Mouse (Mus musculus): ENCODE measurements around the gene Gstm5. TPM values are rescaled to one million over a fixed set of nuclear protein-coding genes. Genes with fewer than 3 reads are reported as not detected.

The Gstm5 gene
- polyA plus RNA-seq, 1 experiment: 504 TPM

DNA sequence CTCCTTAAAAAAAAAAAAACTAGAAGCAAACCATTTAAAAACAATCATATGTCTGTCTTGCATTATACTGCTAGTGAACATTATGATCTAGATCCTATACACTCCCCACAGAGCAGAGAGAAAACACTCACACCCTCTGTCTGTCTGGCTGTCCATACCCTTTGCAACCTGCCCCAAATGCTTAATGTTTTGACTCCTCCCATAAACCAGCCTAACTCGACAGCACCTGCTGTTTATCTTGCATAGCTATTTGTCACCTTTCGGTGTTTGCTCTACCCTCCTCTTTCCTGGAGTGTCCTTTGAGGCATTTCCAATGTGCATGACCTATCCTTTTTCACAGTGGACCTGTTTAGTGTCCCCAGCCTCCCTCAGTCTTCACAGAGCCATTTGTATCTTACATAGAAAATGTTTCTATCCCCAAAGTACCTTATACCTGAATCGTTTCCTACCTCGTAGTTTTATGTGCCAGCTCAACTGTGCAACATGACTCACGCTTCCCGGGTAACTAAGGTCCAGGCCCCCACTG, 364 bp upstream of the Gstm5 start:
- peak overlapping the region; percentile 71 for H3K4me3 ChIP-seq (ENCODE audit: insufficient read depth, low read length)
- TF ChIP-seq CTCF (IDR thresholded peaks at IDR 0.05; ENCODE audit: extremely low read depth, insufficient read depth, low read length): no peak
- no peak for TF ChIP-seq POLR2A (IDR thresholded peaks at IDR 0.05; ENCODE audit: extremely low read depth, insufficient read depth, low read length)
- H3K27ac ChIP-seq (ENCODE audit: insufficient read depth, low read length): no peak overlapping the region

DNA sequence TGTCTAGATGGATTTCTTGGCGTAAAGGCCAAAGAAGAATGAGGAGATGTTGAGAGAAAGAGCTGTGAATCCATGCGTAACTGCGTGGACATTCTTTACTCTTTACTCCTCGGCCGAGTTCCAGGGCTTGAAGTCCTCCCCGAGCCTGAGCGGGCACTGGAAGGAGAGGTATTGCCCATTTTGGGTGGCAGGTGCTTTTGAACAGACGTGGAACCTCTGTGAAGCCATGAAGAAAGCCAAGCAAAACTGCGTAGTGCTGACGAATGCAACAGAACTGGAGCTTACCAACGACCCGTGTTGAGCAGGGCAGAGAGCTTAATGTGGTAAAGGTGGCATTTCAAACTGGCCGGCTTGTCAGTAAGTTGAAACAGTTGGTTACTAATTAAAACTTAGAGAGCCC, 3.1 kb downstream of the Gstm5 start:
- no peak overlapping the region for H3K27ac ChIP-seq (ENCODE audit: insufficient read depth, low read length)
- TF ChIP-seq POLR2A (IDR thresholded peaks at IDR 0.05; ENCODE audit: extremely low read depth, insufficient read depth, low read length) (no peak), CTCF (IDR thresholded peaks at IDR 0.05; ENCODE audit: extremely low read depth, insufficient read depth, low read length) (no peak)
- peaks cover 2% of the 10 kb centered on the region for H3K4me1 ChIP-seq (ENCODE audit: control insufficient read depth, insufficient read depth, low read length)
- H3K4me3 ChIP-seq (ENCODE audit: insufficient read depth, low read length): no peak overlapping the region

More for the DNA sequence above, 364 bp upstream of the Gstm5 start:
- H3K4me1 ChIP-seq (ENCODE audit: control insufficient read depth, insufficient read depth, low read length): peaks cover 2% of the 10 kb centered on the region

DNA sequence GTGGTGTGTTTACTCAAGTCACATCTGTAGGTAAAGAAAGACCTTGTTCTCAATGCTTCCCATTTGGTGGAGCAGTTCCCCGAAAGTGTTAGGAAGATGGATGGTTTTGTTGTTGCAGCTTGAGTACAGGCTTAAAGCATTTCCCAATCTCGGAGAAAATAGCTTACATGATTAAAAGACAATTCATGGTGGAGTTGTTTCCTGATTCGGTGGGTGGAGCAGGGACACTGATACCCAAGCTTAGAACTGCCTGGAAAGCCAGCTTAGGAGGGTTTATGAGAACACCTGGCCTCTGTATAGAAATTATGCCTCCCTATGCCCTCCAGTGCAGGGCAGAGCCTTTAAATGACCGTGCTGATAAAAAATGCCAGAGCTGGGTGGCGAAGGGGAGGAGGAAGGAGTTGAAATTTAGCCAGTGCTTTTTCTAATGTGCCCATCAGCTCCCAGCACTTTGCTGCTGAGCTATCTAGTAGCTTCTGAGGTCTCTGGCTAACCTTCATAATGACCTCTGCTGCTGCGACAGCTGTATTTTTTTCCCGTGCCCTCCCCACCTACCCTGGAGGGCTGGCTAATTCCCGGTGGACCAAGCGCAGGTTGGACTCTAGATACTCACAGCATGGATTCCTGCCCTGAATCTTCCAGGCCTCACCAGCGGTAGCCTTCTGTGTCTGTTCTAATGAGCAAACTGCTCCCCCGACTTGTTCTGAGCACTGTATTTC, 5.5 kb downstream of the Gstm5 start:
- peaks cover 2% of the 10 kb centered on the region for H3K4me1 ChIP-seq (ENCODE audit: control insufficient read depth, insufficient read depth, low read length)
- no peak overlapping the region for H3K27ac ChIP-seq (ENCODE audit: insufficient read depth, low read length)
- no peak overlapping the region for H3K4me3 ChIP-seq (ENCODE audit: insufficient read depth, low read length)
- no peak for TF ChIP-seq CTCF (IDR thresholded peaks at IDR 0.05; ENCODE audit: extremely low read depth, insufficient read depth, low read length)
- no peak for TF ChIP-seq POLR2A (IDR thresholded peaks at IDR 0.05; ENCODE audit: extremely low read depth, insufficient read depth, low read length)

DNA sequence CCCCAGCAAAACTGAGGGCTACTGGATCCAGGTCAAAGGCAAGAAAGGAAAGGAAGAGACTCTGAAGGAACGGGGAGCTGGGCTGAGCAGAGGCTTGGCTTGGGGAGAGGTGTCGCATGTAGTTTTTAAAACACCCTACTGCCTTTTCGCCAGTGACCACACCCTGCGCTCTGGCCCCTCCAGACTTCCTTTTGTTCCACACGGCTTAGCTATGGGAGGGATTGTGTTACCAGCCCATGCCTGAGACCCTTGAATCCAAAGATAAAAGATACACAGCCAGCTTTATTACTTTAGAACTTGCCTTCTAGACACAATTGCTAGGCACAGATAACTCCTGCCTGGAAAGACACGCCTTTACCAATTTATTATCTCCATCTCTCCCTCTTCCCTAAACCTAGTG, 10.3 kb downstream of the Gstm5 start:
- Histone ChIP-seq H3K4me3 (ENCODE audit: insufficient read depth, low read length) (no peak overlapping the region), H3K4me1 (ENCODE audit: control insufficient read depth, insufficient read depth, low read length) (no peaks in the 10 kb centered on the region), H3K27ac (ENCODE audit: insufficient read depth, low read length) (no peak overlapping the region)
- TF ChIP-seq CTCF (IDR thresholded peaks at IDR 0.05; ENCODE audit: extremely low read depth, insufficient read depth, low read length): no peak
- TF ChIP-seq POLR2A (IDR thresholded peaks at IDR 0.05; ENCODE audit: extremely low read depth, insufficient read depth, low read length): no peak

DNA sequence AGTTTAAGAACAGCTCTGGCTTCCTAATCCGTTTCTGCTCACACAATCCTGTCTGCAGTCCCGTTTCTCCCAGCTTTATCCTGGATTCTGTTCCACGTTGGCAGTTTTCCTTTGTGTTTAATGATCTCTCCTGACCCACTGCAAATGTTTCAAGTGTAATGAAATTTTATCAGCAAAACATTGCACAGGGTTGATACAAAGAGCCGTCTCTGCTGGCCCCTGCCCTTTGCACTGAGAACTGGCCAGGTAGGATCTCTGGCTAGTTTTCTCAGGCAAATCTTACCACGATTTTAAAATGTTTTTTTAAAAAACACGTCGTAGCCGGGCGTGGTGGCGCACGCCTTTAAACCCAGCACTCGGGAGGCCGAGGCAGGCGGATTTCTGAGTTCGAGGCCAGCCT, 21.1 kb downstream of the Gstm5 start:
- TF ChIP-seq CTCF (IDR thresholded peaks at IDR 0.05; ENCODE audit: extremely low read depth, insufficient read depth, low read length) (no peak), POLR2A (IDR thresholded peaks at IDR 0.05; ENCODE audit: extremely low read depth, insufficient read depth, low read length) (no peak)
- no peak overlapping the region for H3K4me3 ChIP-seq (ENCODE audit: insufficient read depth, low read length)
- no peaks in the 10 kb centered on the region for H3K4me1 ChIP-seq (ENCODE audit: control insufficient read depth, insufficient read depth, low read length)
- no peak overlapping the region for H3K27ac ChIP-seq (ENCODE audit: insufficient read depth, low read length)

DNA sequence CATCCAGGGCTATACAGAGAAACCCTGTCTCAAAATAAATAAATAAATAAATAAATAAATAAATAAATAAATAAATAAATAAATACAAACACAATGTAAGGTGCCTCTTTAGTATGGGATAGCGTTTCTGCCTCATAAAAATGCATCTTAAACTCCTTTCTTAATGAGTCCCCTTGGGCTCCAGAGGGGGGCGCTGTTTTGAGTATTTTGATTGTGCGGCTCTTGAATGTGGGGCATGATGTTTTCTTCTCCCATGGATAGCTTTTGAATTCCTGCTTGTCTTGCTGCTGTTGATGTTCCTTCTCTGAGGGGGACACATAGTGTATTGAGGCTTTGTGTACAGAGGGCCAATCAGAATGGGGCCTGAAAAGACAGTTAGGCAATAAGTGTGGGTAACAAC, 21.5 kb downstream of the Gstm5 start:
- TF ChIP-seq CTCF (IDR thresholded peaks at IDR 0.05; ENCODE audit: extremely low read depth, insufficient read depth, low read length): no peak
- TF ChIP-seq POLR2A (IDR thresholded peaks at IDR 0.05; ENCODE audit: extremely low read depth, insufficient read depth, low read length): no peak
- no peak overlapping the region for H3K4me3 ChIP-seq (ENCODE audit: insufficient read depth, low read length)
- no peak overlapping the region for H3K27ac ChIP-seq (ENCODE audit: insufficient read depth, low read length)
- no peaks in the 10 kb centered on the region for H3K4me1 ChIP-seq (ENCODE audit: control insufficient read depth, insufficient read depth, low read length)

DNA sequence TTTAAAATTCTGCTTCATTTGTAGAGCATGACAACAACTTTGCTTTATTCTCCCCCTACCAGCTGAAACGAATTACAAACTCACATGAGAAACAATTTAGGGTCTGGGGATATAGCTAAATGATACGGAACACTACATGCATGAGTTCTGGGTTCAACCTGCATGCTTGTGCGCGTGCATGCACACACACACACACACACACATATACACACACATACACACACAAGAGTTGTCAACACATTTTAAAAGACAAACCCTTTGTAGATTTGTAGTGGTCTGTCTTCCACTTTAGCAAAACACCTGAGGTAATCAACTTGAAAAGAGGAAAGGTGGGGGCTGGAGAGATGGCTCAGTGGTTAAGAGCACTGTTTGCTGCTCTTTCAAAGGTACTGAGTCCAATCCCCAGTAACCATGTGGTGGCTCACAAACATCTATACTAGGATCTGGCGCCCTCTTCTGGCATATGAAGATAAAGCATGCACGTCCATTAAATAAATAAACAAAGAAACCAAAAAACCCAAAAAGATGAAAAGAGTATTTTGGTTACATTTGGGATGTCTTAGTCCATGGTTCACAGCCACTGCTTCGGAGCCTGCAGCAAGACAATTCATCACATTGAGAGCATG, 22.3 kb downstream of the Gstm5 start:
- Histone ChIP-seq H3K27ac (ENCODE audit: insufficient read depth, low read length) (no peak overlapping the region), H3K4me1 (ENCODE audit: control insufficient read depth, insufficient read depth, low read length) (no peaks in the 10 kb centered on the region), H3K4me3 (ENCODE audit: insufficient read depth, low read length) (no peak overlapping the region)
- TF ChIP-seq CTCF (IDR thresholded peaks at IDR 0.05; ENCODE audit: extremely low read depth, insufficient read depth, low read length) (peak; percentile 58), POLR2A (IDR thresholded peaks at IDR 0.05; ENCODE audit: extremely low read depth, insufficient read depth, low read length) (no peak)

DNA sequence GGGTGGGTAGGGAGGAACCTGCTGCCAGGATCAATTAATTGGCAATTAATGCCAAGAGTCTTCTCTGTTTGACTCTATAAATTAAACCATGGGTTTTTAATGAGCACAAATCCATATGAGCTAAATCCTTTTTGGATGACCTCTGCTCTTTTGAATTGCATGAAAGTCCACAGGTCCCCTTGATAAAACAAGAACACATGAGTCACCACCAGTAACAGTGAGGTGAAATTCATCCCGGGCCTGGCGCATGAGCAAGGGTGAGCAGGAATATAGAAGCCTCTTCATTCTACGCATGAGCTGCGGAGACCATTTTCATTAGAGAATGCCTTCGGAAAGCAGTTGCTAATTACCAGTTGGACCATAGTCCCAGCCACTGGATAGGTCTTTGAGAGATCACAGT, 24.7 kb downstream of the Gstm5 start:
- Histone ChIP-seq H3K4me3 (ENCODE audit: insufficient read depth, low read length) (no peak overlapping the region), H3K4me1 (ENCODE audit: control insufficient read depth, insufficient read depth, low read length) (no peaks in the 10 kb centered on the region), H3K27ac (ENCODE audit: insufficient read depth, low read length) (no peak overlapping the region)
- TF ChIP-seq POLR2A (IDR thresholded peaks at IDR 0.05; ENCODE audit: extremely low read depth, insufficient read depth, low read length) (no peak), CTCF (IDR thresholded peaks at IDR 0.05; ENCODE audit: extremely low read depth, insufficient read depth, low read length) (no peak)

DNA sequence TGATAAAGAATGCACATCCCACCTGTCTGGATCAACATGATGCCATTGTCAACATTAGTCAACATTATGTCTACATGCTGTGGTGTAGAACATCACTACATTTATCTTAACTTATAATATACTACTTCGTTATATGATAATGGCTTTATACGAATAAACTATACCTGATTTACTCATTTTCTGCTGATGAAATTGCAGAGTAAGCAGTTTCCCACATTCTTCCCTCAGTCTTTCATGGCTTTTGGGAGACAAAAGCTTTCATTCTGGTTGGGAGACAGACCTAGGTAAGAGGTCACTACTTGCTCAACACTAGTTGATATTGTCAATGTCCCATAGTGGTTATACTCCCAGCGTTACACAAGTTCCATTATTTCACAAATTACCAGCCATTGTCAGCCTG, 29.7 kb downstream of the Gstm5 start:
- no peak overlapping the region for H3K4me3 ChIP-seq (ENCODE audit: insufficient read depth, low read length)
- TF ChIP-seq CTCF (IDR thresholded peaks at IDR 0.05; ENCODE audit: extremely low read depth, insufficient read depth, low read length): no peak
- TF ChIP-seq POLR2A (IDR thresholded peaks at IDR 0.05; ENCODE audit: extremely low read depth, insufficient read depth, low read length): no peak
- no peak overlapping the region for H3K27ac ChIP-seq (ENCODE audit: insufficient read depth, low read length)
- H3K4me1 ChIP-seq (ENCODE audit: control insufficient read depth, insufficient read depth, low read length): no peaks in the 10 kb centered on the region

DNA sequence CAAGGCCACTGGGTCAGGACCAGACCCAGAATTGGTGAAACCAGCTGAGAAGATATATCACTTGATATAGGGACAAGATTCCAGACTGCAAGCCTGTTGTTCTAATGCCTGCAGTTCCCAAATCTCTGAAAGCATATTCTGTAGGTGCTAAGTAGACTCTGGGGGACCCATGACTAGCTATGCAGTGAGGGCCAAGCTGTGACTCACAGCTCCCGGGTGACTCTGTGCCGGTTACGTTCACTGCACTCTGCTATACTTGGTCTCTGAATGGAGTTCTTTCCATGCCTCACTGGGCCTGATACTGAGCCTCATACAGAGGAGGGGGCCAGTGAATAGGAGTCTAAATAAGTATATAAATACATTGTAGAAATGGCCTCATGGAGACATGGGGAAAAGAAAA, 32.2 kb downstream of the Gstm5 start:
- no peak for TF ChIP-seq CTCF (IDR thresholded peaks at IDR 0.05; ENCODE audit: extremely low read depth, insufficient read depth, low read length)
- Histone ChIP-seq H3K27ac (ENCODE audit: insufficient read depth, low read length) (no peak overlapping the region), H3K4me1 (ENCODE audit: control insufficient read depth, insufficient read depth, low read length) (peaks cover 2% of the 10 kb centered on the region; the same call in 1 of the 2 replicates), H3K4me3 (ENCODE audit: insufficient read depth, low read length) (no peak overlapping the region)
